Mouse (Mus musculus): ENCODE measurements around the gene Nod2.

Gene Nod2

GRCm38 (mm10) chr8:88675372-88676165 is 28.5 kb downstream of the Nod2 start:
- intact Hi-C loops (cut with DNase I) = no loop called here

- intact Hi-C loops (cut with DNase I) = no loop called here
Measured at GRCm38 (mm10) chr8:88677071-88677470, 30.0 kb downstream of the Nod2 start.

GRCm38 (mm10) chr8:88680566-88680965 is 33.5 kb downstream of the Nod2 start:
- intact Hi-C loops (cut with DNase I) = no loop called here

- intact Hi-C loops (cut with DNase I) = no loop called here
Measured at GRCm38 (mm10) chr8:88681046-88681445, 33.9 kb downstream of the Nod2 start.

DNA sequence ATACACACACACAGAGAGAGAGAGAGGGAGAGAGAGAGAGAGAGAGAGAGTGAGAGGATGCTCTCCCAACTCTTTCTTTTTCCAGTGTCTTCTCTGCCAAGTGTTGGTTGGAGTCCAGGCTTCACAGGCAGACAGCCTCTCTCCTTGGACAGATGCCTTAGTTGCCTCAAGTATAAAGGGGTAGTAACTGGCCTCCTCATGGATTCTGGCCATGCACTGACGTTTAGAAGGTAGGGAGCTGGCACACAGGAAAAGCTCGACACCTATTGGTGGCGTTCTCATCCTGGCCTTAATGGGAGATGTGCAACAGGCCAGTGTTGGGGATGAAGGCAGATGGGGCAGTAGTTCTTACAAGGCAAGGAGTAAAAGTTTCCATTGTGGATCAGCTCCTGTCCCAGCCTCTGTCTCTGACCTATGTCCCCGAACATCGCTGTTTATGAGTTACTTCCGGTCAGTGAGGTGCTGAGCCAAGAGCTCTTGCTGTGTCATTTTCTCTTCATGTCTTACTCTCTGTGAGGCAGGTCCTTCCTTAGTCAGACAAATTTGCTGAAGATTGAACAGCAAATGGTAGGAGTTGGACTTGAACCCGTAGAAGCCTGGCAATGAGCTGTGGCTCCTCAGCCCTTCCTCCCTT is 36.7 kb downstream of the Nod2 start:
- intact Hi-C loops (cut with DNase I) = no loop called here

DNA sequence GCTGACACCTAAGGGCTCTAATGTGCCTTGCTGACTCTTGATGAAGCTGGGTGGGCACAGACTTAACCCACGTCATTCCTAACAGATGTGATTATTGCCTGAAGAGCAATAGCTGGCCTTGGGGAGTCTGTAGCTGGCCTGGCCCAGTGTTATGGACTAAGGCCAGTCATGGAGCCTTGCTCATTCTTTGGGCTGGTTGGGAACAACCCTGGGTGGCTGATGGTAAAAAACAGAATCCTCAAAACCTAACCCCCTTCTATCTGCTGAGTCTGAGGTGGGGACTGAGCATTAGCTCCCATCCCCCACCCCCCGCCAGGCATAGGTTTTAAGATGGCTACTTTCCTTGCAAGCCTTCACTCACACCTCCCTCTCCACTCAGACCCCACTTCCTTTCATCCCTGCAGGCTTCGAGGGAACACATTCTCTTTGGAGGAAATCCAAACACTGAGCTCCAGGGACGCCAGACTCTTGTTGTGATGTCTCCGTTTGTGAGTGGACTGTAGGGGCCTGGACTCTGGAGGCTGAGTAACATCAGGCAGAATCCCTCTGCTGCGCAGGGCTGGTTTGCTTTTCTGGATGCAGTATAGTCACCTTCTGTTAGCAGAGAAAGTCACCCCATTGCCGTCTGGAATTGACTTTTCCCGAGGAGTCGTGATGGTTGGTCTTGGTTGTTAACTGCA is 39.3 kb downstream of the Nod2 start:
- intact Hi-C loops (cut with DNase I) = no loop called here

DNA sequence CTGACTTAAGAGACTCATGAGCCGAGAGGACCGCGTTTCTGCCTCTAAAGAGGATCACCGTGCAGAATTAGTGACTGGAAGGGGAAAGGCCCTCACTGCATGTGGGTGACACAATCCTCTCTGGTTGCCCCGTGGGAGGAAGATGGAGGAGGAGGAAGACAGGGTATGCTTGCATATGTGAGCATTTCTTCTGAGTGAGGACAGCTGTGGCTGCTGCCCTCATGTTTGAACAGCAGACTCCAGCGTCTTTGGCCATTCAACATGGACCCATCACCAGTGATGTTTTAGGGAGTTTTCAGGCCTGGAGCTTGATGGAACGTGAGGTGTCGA is 39.8 kb downstream of the Nod2 start:
- intact Hi-C loops (cut with DNase I) = no loop called here

DNA sequence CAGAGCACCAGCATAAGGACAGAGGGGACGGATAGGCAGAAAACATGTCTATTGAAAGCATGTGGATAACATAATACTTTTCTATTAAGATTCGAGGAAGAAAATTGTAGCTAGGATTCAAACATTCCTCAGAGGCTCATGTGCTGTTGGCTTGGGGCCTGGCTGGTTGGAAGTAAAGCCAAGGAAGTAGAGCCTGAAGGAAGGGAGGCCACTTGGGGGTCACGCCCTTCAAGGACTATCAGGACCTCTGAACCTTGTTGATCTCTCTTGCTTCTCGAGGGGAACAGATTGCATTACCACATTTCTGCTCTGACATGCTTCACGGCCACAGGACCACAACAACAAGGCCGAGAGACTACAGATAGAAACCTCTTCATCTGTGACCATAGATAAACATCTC is 42.0 kb downstream of the Nod2 start:
- intact Hi-C loops (cut with DNase I) = no loop called here

GRCm38 (mm10) chr8:88689891-88690290 is 42.8 kb downstream of the Nod2 start:
- intact Hi-C loops (cut with DNase I) = no loop called here

GRCm38 (mm10) chr8:88691342-88691948 is 44.3 kb downstream of the Nod2 start:
- intact Hi-C loops (cut with DNase I) = no loop called here

DNA sequence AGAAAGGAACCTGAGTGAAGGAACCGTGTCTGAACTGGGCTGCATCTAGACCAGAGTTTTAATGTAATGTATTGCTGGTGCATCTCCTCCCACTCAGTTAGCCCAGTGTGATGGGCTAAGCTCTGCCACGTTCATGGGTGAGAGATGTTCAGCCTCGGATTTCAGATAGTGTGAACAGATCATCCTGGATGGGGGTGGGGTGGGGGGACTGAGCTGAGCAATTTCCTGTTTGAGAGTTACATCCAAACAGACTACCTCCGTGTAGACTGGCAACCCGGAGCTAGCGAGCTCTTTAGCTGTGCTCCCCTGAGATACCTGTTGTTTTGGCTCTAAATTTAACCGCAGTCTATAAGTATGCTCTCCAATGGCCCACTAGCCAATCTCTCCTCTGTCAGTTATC is 44.8 kb downstream of the Nod2 start:
- intact Hi-C loops (cut with DNase I) = no loop called here

GRCm38 (mm10) chr8:88692866-88693265 is 45.8 kb downstream of the Nod2 start:
- intact Hi-C loops (cut with DNase I) = no loop called here

- intact Hi-C loops (cut with DNase I) = no loop called here
Measured at GRCm38 (mm10) chr8:88693376-88693775, 46.3 kb downstream of the Nod2 start.

DNA sequence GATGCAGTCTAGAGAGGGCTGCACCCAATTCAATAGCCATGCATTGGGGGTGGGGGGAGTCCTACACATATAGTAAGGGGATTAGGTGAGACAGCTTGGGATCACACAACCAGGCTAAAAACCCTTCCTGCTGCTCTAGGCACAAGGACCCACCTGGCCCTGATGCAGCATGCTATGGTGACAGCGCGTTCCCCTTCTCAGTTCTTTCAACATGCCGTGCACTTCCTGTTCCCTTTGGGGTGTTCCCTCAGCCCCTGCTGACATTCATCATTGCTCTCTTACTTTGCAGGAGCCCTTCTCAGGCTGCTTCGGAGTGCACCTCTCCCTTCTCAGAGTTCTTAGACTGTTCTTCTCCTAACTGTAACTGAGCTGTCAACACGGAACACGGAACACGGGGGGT is 47.2 kb downstream of the Nod2 start:
- intact Hi-C loops (cut with DNase I) = loop anchor here (2.0 kb wide), 1 partner anchor 53 kb away; no protein-coding TSS in a partner anchor

DNA sequence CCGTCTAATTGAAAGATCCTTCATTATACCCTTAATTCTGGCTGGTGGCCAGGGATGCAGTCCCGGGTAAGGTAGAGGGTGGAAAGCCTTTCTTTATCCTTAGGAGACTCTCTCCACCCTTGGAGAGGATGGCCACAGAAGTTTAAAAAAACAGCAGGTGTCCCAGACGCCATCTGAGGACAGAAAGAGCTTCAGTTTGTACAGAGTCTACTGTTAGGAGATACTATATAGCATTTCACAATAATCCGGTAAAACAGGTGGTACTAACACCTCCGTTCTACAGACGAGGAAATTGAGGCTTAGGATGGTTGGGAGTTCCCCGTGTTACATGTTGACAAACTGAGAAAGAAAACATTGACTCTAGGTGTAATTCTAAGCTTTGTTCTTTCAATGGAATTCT is 49.1 kb downstream of the Nod2 start:
- intact Hi-C loops (cut with DNase I) = no loop called here

DNA sequence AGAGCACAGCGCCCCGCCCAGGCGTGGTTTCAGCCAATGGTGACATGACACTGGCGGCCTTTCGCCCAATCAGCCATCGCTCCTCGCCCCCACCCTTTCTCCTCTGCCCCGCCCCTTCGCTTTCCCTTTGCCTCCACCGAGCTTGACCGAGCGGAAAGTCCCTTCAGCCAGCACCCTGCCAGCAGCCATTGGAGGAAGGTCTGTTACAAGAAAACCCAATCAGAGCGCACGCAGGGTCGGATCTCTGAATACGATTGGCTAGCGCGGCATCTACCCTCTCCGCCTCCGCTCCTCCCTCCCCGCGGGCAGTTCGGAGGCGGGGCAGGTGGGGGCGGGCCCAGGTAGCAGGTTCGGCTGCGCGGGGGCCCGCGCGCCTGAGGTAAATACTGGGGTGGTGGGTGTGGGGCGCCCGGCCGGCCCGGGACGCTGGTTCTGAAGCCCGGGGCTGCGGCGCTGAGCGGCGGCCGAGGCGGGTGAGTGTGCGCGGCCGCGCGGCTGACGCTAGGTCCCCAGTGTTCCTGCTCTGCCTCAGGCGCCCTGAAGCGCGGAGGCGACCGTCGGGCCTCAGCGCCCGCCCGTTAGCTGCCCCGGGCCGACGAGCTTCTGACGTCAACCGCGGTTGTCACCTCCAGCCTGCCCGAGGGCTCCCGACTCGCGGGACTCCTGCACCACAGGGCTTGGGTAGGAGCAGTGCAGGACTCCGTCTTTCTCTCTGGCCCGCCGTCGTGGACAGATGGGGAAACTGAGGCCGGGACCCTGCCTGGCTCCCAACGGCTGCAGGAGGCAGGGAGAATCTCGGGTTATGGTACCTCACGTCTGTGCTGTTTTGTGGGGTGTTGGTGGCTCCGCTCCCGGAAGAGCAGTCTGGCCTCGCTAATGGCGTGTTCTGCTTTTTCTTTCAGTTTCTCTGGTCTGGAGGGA is 49.9 kb downstream of the Nod2 start, which contains the start of gene Cyld:
Cyld (plus strand) TSS at position 308 of the 921 bp plus-strand sequence.
- intact Hi-C loops (cut with DNase I) = no loop called here

GRCm38 (mm10) chr8:88697642-88698031 is 50.5 kb downstream of the Nod2 start:
- intact Hi-C loops (cut with DNase I) = no loop called here

- intact Hi-C loops (cut with DNase I) = no loop called here
Measured at GRCm38 (mm10) chr8:88698048-88698447, 50.9 kb downstream of the Nod2 start.

DNA sequence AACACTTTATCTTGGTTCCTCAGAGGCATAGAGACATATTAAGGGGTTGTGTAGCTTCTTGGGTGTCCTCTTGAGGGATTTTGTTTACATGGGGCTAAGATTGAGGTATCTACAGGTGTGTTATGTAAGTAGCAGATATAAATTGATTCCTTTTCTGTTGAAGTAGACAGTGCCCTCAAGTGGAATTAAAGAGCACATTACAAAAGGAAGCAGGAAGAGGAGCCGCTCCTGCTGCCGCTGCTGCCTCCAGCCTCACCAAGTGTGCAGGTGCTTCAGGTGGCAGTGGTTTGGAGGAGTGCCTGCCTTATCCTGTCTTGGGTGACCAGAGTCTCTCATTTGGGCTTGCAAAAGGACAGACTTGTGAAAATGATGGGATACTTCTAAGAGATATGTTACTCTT is 54.5 kb downstream of the Nod2 start:
- intact Hi-C loops (cut with DNase I) = loop anchor here (5.0 kb wide), 1 partner anchor 69 kb away; no protein-coding TSS in a partner anchor

DNA sequence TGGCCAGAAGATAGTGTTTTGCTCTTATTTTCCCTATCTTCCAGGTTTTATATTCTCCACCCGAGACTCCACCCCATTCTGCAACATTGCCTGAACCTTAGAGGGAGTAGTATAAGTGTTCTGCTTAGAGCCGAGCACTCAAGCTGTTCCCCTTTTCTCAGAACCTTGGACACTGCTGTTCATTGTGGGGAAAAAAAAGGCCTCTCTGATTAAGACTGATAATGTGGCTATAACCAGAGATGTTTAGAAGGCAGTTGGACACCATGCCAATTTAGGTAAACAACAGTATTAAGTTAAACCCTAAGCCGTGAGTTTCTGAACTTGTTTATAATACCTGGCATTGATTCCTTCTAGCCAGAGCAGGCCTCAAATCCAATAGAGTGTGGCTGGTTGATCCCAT is 55.7 kb downstream of the Nod2 start:
- intact Hi-C loops (cut with DNase I) = loop anchor here (5.0 kb wide), 1 partner anchor 71 kb away; no protein-coding TSS in a partner anchor
